Mouse (Mus musculus) embryo, embryonic 11.5 days (tissue): Measurements from ENCODE around the gene Hspbp1.

Experiments used
- DNase-seq: peaks from one replicate; pipeline ENCODE4 v3.0.0-alpha.2; 2012; ENCODE audit warnings: low read depth, low spot score

The Hspbp1 gene

DNA sequence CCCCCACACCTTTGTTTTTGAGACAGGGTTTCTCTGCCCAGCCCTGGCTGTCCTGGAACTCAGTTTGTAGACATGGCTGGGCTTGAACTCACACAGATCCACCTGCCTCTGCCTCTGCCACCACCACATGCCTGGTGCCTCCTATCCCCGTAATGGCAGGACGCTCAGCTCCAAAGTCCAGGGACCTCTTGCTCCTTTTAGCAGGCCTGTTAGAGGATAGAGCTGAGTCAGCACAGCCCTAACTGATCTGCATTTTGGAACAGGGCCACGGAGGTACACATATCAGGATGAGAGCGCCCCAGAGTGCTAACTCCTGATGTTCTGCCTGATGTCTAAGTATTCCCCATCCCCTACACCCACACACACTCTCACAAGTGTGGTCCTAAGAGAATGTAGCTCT is 53.8 kb downstream of the Hspbp1 start, which contains the start of gene Tmem86b:
Gene Tmem86b, minus strand, starts transcription at position 392 of the 400 bp plus-strand sequence.
- DNase-seq = no peak

DNA sequence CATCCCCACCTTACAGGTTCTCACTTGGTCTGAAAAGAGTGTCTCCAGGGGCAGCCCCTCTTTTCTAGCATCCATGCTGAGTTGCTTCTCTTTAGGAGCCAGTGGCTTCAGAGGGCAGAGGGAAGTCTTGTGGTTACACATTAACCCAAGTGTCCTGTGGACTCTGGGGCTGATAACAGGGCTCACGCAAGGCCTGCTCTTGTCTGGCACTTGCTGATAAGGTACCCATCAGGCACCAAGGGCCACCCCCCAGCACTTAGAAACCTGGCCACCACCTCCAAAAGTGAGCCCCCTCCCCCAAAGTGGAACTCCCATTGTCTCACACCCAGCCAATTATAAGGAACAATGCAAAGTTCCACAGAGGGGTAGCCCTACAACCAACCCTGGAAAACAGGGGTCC is 54.7 kb downstream of the Hspbp1 start:
- DNase-seq = peak; percentile 8

DNA sequence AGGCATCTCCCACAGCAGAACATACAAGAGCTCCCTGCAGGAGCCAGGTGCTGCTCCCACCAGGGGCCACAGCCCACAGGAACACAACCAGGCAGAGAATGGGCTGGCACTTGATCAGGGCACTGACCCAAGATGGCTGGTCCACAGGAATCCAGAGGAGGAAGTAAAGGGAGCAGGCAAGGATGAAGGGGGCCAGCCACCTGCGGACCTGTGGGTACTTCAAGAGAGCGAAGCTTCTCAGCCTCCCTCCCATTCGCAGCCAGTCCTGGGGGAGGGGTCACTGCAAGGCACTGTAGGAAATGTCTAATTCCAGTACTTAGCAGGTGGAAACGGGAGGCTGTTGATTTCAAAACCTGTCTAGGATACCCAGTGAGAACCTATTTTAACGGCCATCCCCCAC is 55.3 kb downstream of the Hspbp1 start:
- no peak for DNase-seq

DNA sequence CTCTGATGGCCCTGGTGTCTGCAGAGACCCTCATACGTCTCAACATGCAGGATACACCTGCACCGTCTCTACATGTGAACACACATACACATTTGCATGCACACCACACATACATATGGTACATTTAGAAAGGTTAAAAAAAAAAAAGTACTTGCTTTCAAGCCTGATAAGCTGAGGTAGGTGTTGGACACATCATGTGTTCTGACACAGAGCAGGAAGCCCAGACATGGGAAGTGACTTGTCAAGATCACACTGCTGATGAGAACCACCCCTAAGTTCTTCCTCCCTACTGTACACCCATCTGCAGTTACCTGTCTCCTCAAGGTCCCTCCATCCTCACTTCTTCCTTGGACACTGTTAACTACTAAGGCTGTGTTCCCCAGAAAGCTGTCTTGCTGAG is 58.9 kb downstream of the Hspbp1 start:
- no peak for DNase-seq

DNA sequence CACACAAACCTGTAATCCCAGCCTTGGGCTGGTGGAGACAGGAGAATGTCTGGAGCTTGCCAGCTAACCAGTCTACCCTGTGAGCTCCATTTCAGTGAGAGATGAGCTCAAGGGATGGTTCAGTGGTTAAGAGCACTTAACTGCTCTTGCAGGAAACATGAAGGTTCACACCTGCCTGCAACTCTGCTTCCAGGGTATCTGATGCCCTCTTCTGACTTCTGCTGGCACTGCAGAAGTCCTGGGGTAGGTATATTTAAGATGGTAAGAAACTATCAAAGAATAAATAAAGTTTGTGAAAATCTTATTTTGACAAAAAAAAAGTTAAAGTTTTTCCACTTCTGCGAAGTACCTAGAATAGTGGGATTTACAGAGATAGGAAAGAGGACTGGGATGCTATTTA is 60.5 kb downstream of the Hspbp1 start:
- DNase-seq = no peak

DNA sequence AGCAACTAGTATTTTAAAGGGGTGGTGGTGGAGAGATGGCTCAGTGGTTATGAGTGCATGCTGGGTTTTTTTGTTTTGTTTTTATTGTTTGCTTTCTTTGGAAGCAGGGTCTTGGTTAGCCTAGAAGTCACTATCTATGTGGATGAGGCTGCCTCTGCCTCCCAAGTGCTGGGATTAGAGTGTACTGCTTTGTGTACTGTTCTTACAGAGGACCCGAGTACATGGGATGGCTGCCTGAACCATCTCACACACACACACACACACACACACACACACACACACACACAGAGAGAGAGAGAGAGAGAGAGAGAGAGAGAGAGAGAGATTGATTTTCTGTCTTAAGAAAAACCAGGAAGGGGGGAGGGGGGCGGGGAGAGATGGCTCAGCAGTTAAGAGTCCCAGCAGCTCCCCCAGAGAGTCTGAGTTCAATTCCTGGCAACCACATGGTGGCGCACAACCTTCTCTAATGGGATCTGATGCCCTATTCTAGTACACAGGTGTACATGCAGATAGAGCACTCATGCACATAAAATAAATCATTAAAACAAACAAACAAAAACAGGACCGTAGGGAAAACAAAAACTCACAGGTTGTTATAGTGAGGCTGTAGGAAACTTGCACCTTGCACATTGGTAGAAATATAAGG is 61.2 kb downstream of the Hspbp1 start:
- DNase-seq = peak; percentile 36

DNA sequence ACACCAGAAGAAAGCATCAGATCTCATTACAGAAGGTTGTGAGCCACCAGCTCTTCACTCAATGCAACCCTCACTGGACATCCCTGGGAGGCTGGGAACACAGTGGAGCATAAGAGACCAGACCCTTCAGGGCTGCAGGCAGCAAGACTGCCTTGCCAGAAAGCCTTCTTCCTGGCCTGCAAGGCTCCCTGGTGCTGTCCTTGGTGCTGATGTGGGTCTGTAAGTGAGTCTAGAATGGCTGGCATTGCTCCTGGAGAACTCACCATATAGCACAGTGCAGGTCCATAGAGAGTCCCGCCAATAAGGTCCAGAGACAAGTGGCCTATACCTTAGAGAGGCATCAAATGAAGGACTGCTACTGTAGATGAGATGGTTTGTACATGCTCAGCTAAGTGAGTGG is 64.9 kb downstream of the Hspbp1 start:
- DNase-seq = peak; percentile 54

DNA sequence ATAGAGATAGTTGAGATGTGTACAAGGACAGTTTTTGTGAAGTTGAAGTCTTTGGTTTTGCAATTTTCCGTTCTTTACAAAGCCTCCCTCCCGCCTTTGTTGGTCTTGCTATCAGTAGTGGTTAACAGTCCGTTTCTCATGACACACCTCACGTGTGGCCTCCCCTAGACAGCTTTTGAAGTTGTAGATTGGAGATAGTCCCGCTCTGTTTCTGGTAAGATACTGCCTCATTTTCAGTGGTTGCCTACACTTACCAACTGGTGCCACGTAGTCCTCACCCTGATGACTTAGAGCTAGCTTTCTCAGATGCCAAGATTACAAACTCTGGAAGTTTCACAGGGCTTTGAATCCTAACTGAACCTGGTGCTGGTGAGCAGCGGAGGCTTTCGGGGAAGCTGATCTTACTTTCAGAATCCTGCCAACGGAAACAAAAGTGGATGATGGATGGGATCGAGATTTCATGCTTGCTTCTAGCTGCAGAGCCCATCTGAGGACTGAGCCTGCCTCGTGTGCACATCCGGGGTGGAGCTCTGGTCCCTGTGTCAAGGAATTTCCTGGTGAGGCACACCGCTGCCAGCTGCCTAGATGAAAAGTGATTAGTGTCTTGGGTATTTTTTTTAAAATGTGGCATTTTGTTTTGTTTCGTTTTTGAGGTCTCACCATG is 71.0 kb downstream of the Hspbp1 start:
- DNase-seq = no peak

DNA sequence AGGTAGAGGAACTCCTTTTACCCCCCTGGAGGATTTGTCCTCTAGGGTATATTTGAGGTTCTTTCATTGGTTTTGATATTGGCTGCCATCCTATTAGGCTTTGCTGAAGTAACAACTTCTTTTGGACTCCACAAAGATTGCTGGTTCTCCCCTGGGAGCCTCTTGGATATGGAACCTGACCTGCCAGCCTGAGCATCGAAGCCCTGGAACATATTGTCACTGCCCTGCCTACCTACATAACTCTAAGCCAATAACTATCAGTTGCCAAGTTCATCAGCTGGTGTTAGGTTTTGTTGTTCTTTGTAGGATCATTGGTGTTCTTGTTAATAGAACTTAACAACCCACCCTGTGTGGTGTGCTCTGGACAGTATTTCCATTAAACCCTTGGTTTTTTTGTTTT is 71.9 kb downstream of the Hspbp1 start:
- no peak for DNase-seq

DNA sequence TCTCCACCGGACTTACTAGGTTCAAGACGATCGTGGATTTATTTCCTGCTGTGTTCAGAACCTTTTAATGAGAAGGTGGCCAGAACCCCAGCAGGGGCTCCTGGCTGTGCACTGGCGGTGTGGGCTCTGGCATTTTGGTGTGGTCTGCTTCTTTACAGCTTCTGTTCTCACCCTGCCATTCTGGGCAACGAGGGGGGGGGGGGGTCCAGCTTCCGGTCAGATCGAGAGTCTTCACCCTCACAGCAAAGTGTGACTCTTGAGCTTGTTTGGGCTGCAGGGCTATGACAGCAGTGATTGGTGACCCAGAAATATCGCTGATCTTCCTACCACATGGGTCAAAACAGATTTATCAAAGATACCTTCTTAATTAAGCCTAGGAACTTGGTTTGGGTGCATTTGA is 72.5 kb downstream of the Hspbp1 start:
- DNase-seq = no peak

DNA sequence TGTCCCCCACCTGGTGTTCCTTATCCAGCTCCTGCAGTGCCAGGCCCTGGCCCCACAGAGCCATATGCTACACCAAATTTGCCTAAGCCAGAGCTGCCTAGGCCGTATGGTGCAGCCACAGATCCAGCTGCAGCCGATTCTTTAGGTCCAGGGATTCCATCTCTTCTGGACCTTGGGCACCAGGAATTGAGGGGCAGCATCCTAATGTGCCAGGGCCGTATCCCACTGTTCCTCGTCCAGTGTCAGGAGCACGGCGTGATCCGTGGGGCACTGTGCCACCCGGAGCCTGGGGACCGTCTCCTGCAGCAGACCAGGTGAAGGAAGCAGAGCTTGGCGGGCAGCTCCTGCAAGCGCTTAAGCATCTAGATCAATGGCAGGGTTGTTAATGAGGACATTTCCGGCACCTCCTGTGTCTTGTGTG is 72.9 kb downstream of the Hspbp1 start:
- DNase-seq = no peak

DNA sequence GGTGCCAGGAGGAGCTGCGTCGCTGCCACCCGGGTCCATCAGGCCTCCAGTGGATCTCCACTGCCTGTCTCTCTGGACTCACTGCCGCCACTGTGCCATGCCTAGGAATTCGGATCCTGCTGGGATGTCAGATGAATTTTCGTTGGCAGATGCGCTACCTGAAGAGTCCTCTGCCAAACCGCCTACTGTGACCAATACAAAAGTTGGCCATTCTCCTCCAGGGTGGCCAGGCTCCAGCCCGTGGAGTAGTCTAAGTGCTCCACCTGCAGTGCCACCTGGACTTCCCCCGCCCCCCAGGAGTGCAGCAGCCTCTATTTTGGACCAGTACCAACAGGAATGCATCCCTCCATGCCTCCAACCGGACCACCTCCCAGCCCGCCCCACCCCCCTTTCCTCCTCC is 73.4 kb downstream of the Hspbp1 start:
- no peak for DNase-seq
